Mouse (Mus musculus) lung, postnatal 4 days (tissue): ENCODE results near the gene Zmiz2.
"Not testable (repeated sequence)": the region's sequence is repeated elsewhere in the genome, so short reads cannot be mapped to it uniquely, and the experiment has no call there.

Experiments
- DNase-seq, 2 experiments: peaks; one replicate each; pipeline ENCODE4 v3.0.0; 2021

Gene Zmiz2

DNA sequence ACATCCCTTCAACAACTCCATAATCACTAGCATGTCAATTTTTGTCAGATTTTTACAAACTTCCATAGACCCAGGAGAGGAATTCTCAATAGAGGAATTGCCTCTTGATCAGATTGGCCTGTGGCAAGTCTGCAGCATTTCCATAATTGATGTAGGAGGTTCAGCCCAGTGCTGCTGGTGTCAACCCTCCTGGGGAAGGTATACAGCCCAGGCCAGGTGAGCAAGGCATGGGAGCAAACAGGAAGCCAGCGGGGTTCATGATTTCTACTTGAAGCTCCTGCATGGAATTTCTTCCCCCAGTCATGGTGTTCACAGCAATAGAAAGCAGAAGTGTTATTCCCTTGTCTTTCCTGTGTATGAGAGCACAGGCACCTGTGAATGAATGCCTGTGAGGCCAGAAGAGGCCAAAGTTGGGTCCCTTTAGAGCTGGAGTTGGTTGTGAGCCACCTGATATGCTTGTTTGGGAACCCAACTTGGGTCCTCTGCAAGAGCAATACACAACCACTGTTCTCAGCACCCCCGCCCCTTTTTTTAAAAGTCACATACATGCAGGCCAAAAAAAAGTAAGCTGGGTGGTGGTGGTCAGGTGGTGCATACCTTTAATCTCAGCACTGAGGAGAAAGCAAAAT lies 32.0 kb downstream of the Zmiz2 start:
- DNase-seq, result no peak

- DNase-seq, result no peak
Measured at GRCm38 (mm10) chr11:6430186-6430585, 41.3 kb downstream of the Zmiz2 start.

GRCm38 (mm10) chr11:6436442-6436841 lies 47.6 kb downstream of the Zmiz2 start:
- peak; percentile 52 to 70 for DNase-seq

GRCm38 (mm10) chr11:6437667-6438066 lies 48.8 kb downstream of the Zmiz2 start:
- no peak for DNase-seq

GRCm38 (mm10) chr11:6440171-6440570 lies 51.3 kb downstream of the Zmiz2 start:
- no peak for DNase-seq

DNA sequence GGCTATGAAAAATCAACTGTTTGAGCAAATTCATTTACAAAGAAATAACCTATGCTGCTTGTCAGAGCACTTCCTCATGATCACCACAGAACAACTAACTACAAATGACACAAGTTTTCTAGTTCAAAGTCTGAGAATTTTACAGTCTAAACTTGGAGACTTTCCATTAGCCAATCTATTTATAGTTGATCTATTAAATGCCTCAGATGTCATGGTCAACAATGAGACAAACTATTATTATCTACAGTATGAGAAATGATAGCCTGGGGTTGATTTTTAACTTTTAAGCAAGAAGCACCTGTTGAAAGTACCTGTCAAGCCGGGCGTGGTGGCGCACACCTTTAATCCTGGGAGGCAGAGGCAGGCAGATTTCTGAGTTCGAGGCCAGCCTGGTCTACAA lies 53.7 kb downstream of the Zmiz2 start:
- no peak for DNase-seq

- DNase-seq, result no peak
Measured at GRCm38 (mm10) chr11:6443102-6443501, 54.2 kb downstream of the Zmiz2 start.

- DNase-seq, result no peak
Measured at GRCm38 (mm10) chr11:6443727-6444076, 54.8 kb downstream of the Zmiz2 start.

DNA sequence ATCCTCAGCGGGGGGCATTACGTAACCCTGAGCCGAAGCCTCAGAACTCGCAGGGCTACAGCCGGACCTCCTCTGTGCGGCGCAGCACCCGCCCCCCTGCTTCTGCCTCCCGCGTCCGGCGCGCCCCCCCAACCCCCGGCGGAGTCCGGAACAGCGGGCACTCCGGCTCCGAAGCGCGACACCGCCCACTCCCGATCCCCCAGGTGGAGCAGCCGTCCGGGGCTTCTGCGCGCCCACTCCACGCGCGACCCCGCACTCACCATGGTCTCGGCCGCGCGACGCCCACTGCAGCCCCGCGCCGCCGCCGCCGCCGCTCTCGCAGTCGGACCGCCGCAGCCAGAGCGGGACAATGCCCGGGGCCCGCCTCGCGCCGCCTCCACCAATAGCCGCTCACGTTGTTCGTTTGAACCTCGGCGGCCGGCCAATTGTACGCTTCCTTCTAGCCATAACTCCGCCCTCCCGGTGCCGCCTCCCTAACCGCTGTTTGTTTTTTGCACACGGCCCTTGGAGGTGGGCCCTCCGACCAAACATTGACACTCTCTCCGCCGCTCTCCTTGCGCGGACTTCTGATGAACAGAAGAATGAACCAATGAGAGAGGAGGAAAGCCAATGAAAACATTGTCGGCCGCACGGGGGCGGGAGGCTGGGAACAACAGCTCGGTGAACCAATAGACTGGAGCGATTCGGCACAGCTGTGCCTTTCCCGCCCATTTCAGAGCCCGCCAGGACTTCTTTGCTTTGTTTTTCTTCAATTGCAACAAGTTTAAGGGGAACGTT lies 55.4 kb downstream of the Zmiz2 start, which contains the start of gene H2afv:
H2afv (minus strand) TSS at position 367 of the 777 bp plus-strand sequence.
- peak; percentile 100 for DNase-seq

- DNase-seq, result no peak
Measured at GRCm38 (mm10) chr11:6445441-6445840, 56.6 kb downstream of the Zmiz2 start.

GRCm38 (mm10) chr11:6445951-6446350 lies 57.1 kb downstream of the Zmiz2 start:
- DNase-seq, result no peak

- no peak for DNase-seq
Measured at GRCm38 (mm10) chr11:6447493-6447892, 58.6 kb downstream of the Zmiz2 start.

DNA sequence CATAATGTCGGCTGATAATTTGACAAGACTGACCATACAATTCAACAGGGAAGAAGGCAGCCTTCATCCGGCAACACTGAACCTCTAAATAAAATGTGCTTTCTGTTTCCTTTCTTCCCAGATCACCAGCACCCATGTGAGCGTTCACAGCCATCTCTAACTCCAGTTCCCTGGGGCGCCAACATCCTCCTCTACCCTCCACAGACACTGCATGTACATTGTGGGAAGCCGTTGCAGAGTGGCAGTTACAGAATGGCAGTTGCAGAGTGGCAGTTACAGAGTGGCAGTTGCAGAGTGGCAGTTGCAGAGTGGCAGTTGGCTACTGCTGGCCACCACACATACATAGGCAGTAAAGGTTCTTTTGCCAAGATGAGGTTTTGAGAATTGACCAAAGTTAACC lies 59.3 kb downstream of the Zmiz2 start:
- not testable (repeated sequence) for DNase-seq
